Mouse (Mus musculus): Measurements from ENCODE around the gene Slc6a9. TPM values are rescaled to one million over a fixed set of nuclear protein-coding genes. Genes with fewer than 3 reads are reported as not detected.

The Slc6a9 gene
- polyA plus RNA-seq, 1 experiment from 2014 or later = 7.2 TPM

GRCm38 (mm10) chr4:117844467-117844866 is 10.2 kb downstream of the Slc6a9 start:
- no peaks in the 10 kb centered on the region for H3K36me3 ChIP-seq
- no peak overlapping the region for H3K4me3 ChIP-seq
- H3K27ac ChIP-seq = no peak overlapping the region
- no peaks in the 10 kb centered on the region for H3K9me3 ChIP-seq
- H3K27me3 ChIP-seq (ENCODE audit: insufficient read depth, poor library complexity, severe bottlenecking) = no peaks in the 10 kb centered on the region
- 87% methylated on average over 5 of the region's 5 CpGs for WGBS
- peaks cover 25% of the 10 kb centered on the region for H3K4me1 ChIP-seq (replicated peaks)
- DNase-seq (ENCODE audit: low spot score) = no peak

GRCm38 (mm10) chr4:117845316-117845715 is 11.0 kb downstream of the Slc6a9 start:
- H3K27me3 ChIP-seq (ENCODE audit: insufficient read depth, poor library complexity, severe bottlenecking) = no peaks in the 10 kb centered on the region
- H3K4me1 ChIP-seq (replicated peaks) = peaks cover 34% of the 10 kb centered on the region
- H3K4me3 ChIP-seq = no peak overlapping the region
- H3K27ac ChIP-seq = no peak overlapping the region
- WGBS = 82% methylated on average over 11 of the region's 11 CpGs
- H3K36me3 ChIP-seq = no peaks in the 10 kb centered on the region
- no peak for DNase-seq (ENCODE audit: low spot score)
- H3K9me3 ChIP-seq = no peaks in the 10 kb centered on the region

DNA sequence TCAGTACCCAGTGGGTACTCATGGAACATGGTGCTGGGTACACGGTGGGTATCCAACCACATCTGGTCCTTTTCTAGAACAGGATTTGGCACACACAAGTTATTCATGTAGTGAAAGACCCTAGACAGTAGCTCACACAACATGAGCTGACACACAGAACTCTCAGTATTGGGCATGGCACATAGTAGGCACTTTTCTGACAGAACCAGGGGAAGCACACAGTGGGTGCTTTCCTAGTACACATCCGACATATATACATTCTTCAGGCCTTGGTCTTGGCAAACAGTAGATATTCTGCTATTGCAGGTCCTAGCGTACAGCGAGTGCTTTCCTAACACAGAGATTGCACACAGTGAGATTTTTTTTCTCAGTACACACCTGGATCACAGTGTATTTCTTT is 12.0 kb downstream of the Slc6a9 start:
- Histone ChIP-seq H3K27me3 (ENCODE audit: insufficient read depth, poor library complexity, severe bottlenecking) (no peaks in the 10 kb centered on the region), H3K9me3 (no peaks in the 10 kb centered on the region), H3K4me3 (no peak overlapping the region), H3K36me3 (no peaks in the 10 kb centered on the region), H3K4me1 (replicated peaks) (peaks cover 41% of the 10 kb centered on the region), H3K27ac (no peak overlapping the region)
- DNase-seq (ENCODE audit: low spot score) = no peak
- 96% methylated on average over 4 of the region's 4 CpGs for WGBS

DNA sequence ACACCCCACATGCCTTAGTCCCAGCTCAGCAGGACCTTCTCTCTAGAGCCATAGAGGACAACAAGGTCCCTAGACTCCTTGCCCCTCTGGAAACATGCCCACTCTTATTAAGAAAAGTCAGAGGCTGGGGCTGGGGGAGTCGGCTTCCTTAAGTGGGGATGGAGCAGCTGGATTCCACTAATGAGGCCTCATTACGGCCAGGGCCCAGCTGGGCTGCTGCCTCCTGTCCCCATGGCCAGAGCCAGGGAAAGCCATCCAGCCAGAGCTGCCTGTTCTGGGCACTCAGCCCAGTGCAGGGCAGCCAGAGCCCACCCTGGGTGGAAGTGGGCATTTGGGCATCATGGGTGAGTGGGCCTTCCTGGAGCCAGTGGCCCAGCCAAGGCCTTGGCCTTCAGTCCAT is 12.7 kb downstream of the Slc6a9 start:
- Histone ChIP-seq H3K4me3 (no peak overlapping the region), H3K9me3 (no peaks in the 10 kb centered on the region), H3K27me3 (ENCODE audit: insufficient read depth, poor library complexity, severe bottlenecking) (no peaks in the 10 kb centered on the region), H3K36me3 (no peaks in the 10 kb centered on the region), H3K4me1 (replicated peaks) (peaks cover 41% of the 10 kb centered on the region), H3K27ac (peak overlapping the region; percentile 66)
- WGBS = 52% methylated on average over 2 of the region's 2 CpGs
- no peak for DNase-seq (ENCODE audit: low spot score)

DNA sequence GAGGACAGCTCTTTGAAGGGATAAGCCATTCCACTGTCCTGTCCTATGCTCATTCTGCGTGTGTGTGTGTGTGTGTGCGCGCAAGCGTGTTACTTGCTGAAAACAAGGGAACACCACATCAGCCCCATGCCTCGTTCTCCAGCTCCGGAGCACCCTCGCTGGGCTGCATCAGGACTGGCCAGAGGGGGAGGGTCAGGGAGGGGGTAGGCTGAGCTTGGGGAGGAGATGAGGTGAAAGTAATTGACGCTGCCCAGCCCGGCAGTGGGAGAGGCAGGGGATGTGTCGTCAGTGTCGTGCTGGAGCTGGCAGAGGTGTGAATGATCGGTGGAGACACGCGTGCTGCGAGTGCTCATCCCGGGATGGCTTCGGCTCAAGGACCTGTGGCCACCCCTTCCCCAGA is 14.8 kb downstream of the Slc6a9 start:
- Histone ChIP-seq H3K4me1 (replicated peaks) (peaks cover 49% of the 10 kb centered on the region), H3K27ac (peak overlapping the region; percentile 79), H3K36me3 (no peaks in the 10 kb centered on the region), H3K27me3 (ENCODE audit: insufficient read depth, poor library complexity, severe bottlenecking) (no peaks in the 10 kb centered on the region), H3K4me3 (peak overlapping the region; percentile 20; the same call in 1 of the 2 replicates), H3K9me3 (no peaks in the 10 kb centered on the region)
- 57% methylated on average over 17 of the region's 17 CpGs for WGBS
- no peak for DNase-seq (ENCODE audit: low spot score)

DNA sequence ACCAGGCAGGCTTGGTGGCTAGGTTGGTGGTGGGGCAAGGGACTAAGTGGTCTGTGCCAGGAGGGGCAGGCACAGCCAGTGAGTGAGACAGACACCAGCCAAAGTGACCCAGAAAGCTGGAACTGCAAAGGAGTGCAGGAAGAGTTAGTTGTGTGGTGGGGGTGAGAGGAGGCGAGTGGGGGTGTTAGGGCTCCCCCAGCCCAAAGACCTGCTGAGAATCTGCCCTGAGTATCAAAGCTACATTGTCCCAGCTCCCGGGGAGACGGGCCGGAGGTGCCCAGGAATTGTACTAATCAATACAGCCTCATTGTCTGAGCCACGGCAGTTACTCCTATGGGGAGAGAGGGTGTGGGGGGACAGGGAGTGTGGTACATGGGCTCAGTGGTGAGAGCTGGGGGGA is 15.2 kb downstream of the Slc6a9 start:
- Histone ChIP-seq H3K27ac (peak overlapping the region; percentile 79), H3K4me3 (peak overlapping the region; percentile 20)
- WGBS = 22% methylated on average over 5 of the region's 5 CpGs

GRCm38 (mm10) chr4:117850176-117850575 is 15.9 kb downstream of the Slc6a9 start:
- Histone ChIP-seq H3K4me3 (no peak overlapping the region), H3K27me3 (ENCODE audit: insufficient read depth, poor library complexity, severe bottlenecking) (no peaks in the 10 kb centered on the region), H3K9me3 (no peaks in the 10 kb centered on the region), H3K4me1 (replicated peaks) (peaks cover 47% of the 10 kb centered on the region), H3K27ac (peak overlapping the region; percentile 79), H3K36me3 (no peaks in the 10 kb centered on the region)
- no peak for DNase-seq (ENCODE audit: low spot score)
- 77% methylated on average over 7 of the region's 7 CpGs for WGBS

More for the DNA sequence above, 15.2 kb downstream of the Slc6a9 start:
- peaks cover 48% of the 10 kb centered on the region for H3K4me1 ChIP-seq (replicated peaks)
- no peaks in the 10 kb centered on the region for H3K27me3 ChIP-seq (ENCODE audit: insufficient read depth, poor library complexity, severe bottlenecking)
- H3K36me3 ChIP-seq = no peaks in the 10 kb centered on the region
- DNase-seq (ENCODE audit: low spot score) = no peak
- H3K9me3 ChIP-seq = no peaks in the 10 kb centered on the region

- 80% methylated on average over 7 of the region's 7 CpGs for WGBS
- no peaks in the 10 kb centered on the region for H3K27me3 ChIP-seq (ENCODE audit: insufficient read depth, poor library complexity, severe bottlenecking)
- DNase-seq (ENCODE audit: low spot score) = no peak
- H3K4me3 ChIP-seq = no peak overlapping the region
- H3K4me1 ChIP-seq (replicated peaks) = peaks cover 50% of the 10 kb centered on the region
- no peaks in the 10 kb centered on the region for H3K9me3 ChIP-seq
- H3K27ac ChIP-seq = peak overlapping the region; percentile 40; the same call in 1 of the 2 replicates
- no peaks in the 10 kb centered on the region for H3K36me3 ChIP-seq
These were observed 16.6 kb downstream of the Slc6a9 start for GRCm38 (mm10) chr4:117850871-117851270.

DNA sequence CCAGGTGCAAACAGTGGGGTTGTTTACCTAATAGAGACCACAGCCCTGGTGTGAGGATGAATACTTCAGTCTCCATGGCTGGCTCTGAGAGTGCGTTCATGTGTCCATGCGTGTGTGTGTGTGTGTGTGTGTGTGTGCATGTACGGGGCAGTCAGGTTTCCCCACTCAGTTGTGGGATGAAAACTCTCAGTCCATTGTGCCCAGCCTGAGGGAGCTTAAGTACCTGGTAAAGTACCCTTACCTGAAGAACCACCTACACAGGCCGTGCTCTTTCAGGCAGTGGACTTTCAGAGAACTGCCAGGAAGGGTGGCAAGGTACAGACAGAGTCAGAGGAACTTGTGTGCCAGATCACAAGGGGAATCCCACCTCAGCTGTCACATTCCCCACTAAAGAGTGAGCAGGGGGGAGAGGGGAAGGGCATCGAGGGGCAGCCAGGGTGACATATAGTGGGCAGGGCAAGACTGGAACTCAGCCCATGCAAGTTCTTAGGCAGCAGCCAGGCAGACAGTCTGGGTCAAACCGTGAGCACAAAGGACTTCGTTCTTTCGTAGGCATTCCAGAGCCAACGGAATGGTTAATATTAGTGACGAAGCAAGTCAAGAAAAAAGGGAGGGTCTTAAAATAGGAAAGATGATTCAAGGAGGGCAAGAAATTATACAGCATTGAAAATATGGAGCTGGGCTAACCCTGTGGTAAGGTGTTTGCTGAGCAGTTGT is 18.0 kb downstream of the Slc6a9 start:
- peaks cover 4% of the 10 kb centered on the region; the same call in 1 of the 2 replicates for H3K36me3 ChIP-seq
- no peaks in the 10 kb centered on the region for H3K27me3 ChIP-seq (ENCODE audit: insufficient read depth, poor library complexity, severe bottlenecking)
- H3K4me3 ChIP-seq = no peak overlapping the region
- H3K9me3 ChIP-seq = no peaks in the 10 kb centered on the region
- H3K27ac ChIP-seq = no peak overlapping the region
- peaks cover 50% of the 10 kb centered on the region for H3K4me1 ChIP-seq (replicated peaks)
- DNase-seq (ENCODE audit: low spot score) = no peak
- WGBS = 89% methylated on average over 10 of the region's 10 CpGs

DNA sequence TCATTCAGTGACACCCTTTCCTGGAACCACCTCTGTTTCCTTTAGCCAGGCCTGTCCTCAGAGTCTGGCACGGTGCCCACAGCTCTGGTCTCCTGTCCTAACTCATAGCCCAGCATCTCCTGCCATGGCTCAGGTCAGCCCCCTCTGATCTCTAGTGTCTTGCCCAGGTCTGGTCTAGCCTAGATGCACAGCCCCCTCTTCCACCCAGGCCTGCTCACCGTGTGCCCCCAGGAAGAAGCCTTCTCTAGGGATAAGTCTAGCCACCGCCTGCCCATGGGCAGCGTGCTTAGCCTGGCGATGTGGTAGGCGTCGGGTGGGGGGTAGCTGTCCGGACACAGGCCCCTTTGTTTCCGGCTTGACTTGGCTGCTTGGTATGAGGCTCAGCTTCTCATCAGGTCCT is 20.8 kb downstream of the Slc6a9 start:
- H3K9me3 ChIP-seq = no peaks in the 10 kb centered on the region
- no peak for DNase-seq (ENCODE audit: low spot score)
- H3K27me3 ChIP-seq (ENCODE audit: insufficient read depth, poor library complexity, severe bottlenecking) = 0 out of 2 replicates have a peak, but pooled peaks cover 3% of the 10 kb centered on the region
- H3K4me1 ChIP-seq (replicated peaks) = peaks cover 33% of the 10 kb centered on the region
- peak overlapping the region; percentile 35; the same call in 1 of the 2 replicates for H3K27ac ChIP-seq
- WGBS = 81% methylated on average over 9 of the region's 9 CpGs
- no peak overlapping the region for H3K4me3 ChIP-seq
- peaks cover 4% of the 10 kb centered on the region; the same call in 1 of the 2 replicates for H3K36me3 ChIP-seq

DNA sequence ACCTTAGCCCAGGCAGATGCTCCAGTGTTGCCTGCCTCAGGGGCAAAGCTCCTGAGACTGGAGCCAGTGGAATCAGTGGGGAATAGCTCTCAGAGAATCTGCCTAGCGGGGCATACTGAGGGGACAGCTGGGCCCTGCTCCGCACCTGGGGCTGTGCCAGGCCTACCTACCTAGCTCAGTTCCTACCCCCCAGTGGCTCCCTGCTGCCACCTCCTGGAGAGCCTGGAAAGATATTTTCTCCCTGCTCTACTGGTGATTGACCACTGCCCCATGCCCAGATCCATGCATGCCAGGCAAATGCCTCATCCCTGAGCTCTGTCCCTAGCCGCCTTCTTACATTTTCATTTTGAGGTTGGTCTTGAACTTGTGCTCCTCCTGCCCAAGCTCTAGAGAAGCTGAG is 24.5 kb downstream of the Slc6a9 start:
- Histone ChIP-seq H3K4me1 (replicated peaks) (peaks cover 32% of the 10 kb centered on the region), H3K36me3 (peaks cover 4% of the 10 kb centered on the region; the same call in 1 of the 2 replicates), H3K4me3 (no peak overlapping the region), H3K27me3 (ENCODE audit: insufficient read depth, poor library complexity, severe bottlenecking) (0 out of 2 replicates have a peak, but pooled peaks cover 3% of the 10 kb centered on the region), H3K9me3 (no peaks in the 10 kb centered on the region), H3K27ac (no peak overlapping the region)
- 68% methylated on average over 3 of the region's 3 CpGs for WGBS
- DNase-seq (ENCODE audit: low spot score) = no peak

DNA sequence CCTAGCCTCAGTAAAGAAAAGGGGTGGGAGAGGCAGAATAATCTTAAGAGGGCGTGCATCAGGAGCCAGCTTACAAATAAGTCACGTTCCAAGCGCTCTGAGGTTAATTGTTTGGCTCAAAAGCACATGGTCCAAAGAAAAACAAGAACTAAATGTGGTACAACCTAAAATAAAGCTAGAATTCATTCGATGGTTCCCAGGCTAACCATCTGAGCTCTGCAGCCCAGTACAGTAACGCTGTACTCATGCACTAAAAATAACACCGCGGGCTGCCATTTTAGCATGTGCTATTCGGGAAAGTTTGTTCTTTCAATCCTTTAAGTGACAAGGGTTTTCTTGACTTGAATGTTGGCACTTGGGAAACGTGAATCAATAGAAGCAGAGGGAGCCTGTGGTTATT is 26.3 kb downstream of the Slc6a9 start:
- Histone ChIP-seq H3K27me3 (ENCODE audit: insufficient read depth, poor library complexity, severe bottlenecking) (0 out of 2 replicates have a peak, but pooled peaks cover 3% of the 10 kb centered on the region), H3K9me3 (no peaks in the 10 kb centered on the region), H3K4me1 (replicated peaks) (peaks cover 25% of the 10 kb centered on the region), H3K27ac (no peak overlapping the region), H3K4me3 (no peak overlapping the region), H3K36me3 (peaks cover 4% of the 10 kb centered on the region; the same call in 1 of the 2 replicates)
- 91% methylated on average over 9 of the region's 9 CpGs for WGBS
- DNase-seq (ENCODE audit: low spot score) = no peak

- 44% methylated on average over 4 of the region's 4 CpGs for WGBS
- H3K27me3 ChIP-seq (ENCODE audit: insufficient read depth, poor library complexity, severe bottlenecking) = peaks cover 9% of the 10 kb centered on the region
- no peak for DNase-seq (ENCODE audit: low spot score)
These were observed 28.5 kb downstream of the Slc6a9 start for GRCm38 (mm10) chr4:117862823-117863222.

More at GRCm38 (mm10) chr4:117862823-117863222, 28.5 kb downstream of the Slc6a9 start:
- H3K4me3 ChIP-seq = no peak overlapping the region
- H3K27ac ChIP-seq = no peak overlapping the region
- no peaks in the 10 kb centered on the region for H3K9me3 ChIP-seq
- no peaks in the 10 kb centered on the region for H3K36me3 ChIP-seq
- peaks cover 32% of the 10 kb centered on the region for H3K4me1 ChIP-seq (replicated peaks)

Measured in hindbrain, embryonic 10.5 days (tissue).